9 mouse cellular contexts compared by ENCODE assay signal in the genomic region with DNA sequence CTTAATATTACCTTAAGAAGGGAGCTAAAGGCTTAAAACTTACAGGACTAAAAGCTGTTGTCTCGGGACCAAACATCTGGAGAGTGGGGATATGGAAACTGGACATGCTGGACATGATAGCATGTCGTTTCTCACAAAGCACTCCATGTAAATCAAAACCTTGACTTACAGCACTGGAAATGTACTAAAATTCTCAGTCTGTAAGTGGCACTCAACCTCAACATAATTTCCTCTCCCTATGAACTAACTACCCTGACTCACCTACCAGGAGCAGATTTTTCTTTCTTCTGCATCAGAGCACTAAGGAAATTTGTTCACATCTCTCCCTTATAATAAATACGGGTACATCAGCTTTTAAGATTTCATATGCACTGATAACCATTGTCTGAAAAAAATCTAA. TPM values are rescaled to one million over a fixed set of nuclear protein-coding genes. Genes with fewer than 3 reads are reported as not detected.
DNase-seq lines count a peak whose midpoint lies in the region; ATAC-seq and TF ChIP-seq lines count a peak whose summit lies in the region.
"Had no signal": no experiment of that assay in that cellular context is flagged by ENCODE, and none has a peak within 500 bp of the region (broad histone marks: within the 10 kb centered on the region; RNA-seq: fewer than 3 reads in every experiment).

No protein-coding gene starts in this region.

- H3K9ac ChIP-seq in heart, embryonic 14.5 days (ENCODE audit: low read length), result peak overlapping the region; percentile 96
- H3K9ac ChIP-seq in ES-Bruce4 (ENCODE audit: low read depth, poor library complexity, severe bottlenecking), result peak overlapping the region; percentile 100
- peak overlapping the region; percentile 75 for H3K9ac ChIP-seq in forebrain, embryonic 16.5 days (replicated peaks; ENCODE audit: low read depth, low read length)
- H3K9ac ChIP-seq in liver, embryonic 15.5 days, result no peak overlapping the region

- H3K9me3 ChIP-seq in heart, embryonic 14.5 days (ENCODE audit: control insufficient read depth, low read length), result no peaks in the 10 kb centered on the region
- H3K9me3 ChIP-seq in ES-Bruce4 (replicated peaks; ENCODE audit: control insufficient read depth, insufficient read depth, low read length, poor library complexity, severe bottlenecking), result no peaks in the 10 kb centered on the region
- H3K9me3 ChIP-seq in forebrain, embryonic 16.5 days (ENCODE audit: control insufficient read depth, low read length), result no peaks in the 10 kb centered on the region
- no peaks in the 10 kb centered on the region for H3K9me3 ChIP-seq in liver, embryonic 15.5 days (replicated peaks)

- WGBS in heart, embryonic 14.5 days, result 18% methylated on average over 3 of the region's 3 CpGs
- WGBS in forebrain, embryonic 16.5 days, result 11% methylated on average over 3 of the region's 3 CpGs
- 38% methylated on average over 3 of the region's 3 CpGs for WGBS in liver, embryonic 15.5 days (ENCODE audit: insufficient replicate concordance)

- H3K27me3 ChIP-seq in heart, embryonic 14.5 days (ENCODE audit: control insufficient read depth, insufficient read depth, low read length), result no peaks in the 10 kb centered on the region
- H3K27me3 ChIP-seq in ES-Bruce4 (ENCODE audit: control insufficient read depth, insufficient read depth, low read length, poor library complexity, severe bottlenecking), result no peaks in the 10 kb centered on the region
- H3K27me3 ChIP-seq in forebrain, embryonic 16.5 days (replicated peaks; ENCODE audit: control insufficient read depth, insufficient read depth, low read length), result no peaks in the 10 kb centered on the region
- peaks cover 48% of the 10 kb centered on the region for H3K27me3 ChIP-seq in liver, embryonic 15.5 days
- H3K27me3 ChIP-seq: CH12.LX had no signal

- H3K36me3 ChIP-seq in heart, embryonic 14.5 days (ENCODE audit: control insufficient read depth, insufficient read depth, low read length), result no peaks in the 10 kb centered on the region
- H3K36me3 ChIP-seq in ES-Bruce4 (ENCODE audit: control insufficient read depth, insufficient read depth, low read length, poor library complexity, severe bottlenecking), result no peaks in the 10 kb centered on the region; the same call in 1 of the 2 replicates
- no peaks in the 10 kb centered on the region for H3K36me3 ChIP-seq in forebrain, embryonic 16.5 days (ENCODE audit: control insufficient read depth, insufficient read depth)
- no peaks in the 10 kb centered on the region for H3K36me3 ChIP-seq in liver, embryonic 15.5 days (replicated peaks)

- TF ChIP-seq CTCF in ES-Bruce4 (IDR thresholded peaks at IDR 0.05; ENCODE audit: low read depth, low read length), result no peak

- H3K4me3 ChIP-seq in heart, embryonic 14.5 days (ENCODE audit: control insufficient read depth in 1 of 2, insufficient read depth in 1 of 2, low read depth in 1 of 2, low read length in 2 of 2), result peak overlapping the region; percentile 21 to 93; a peak in 3 of 4 replicates
- no peak overlapping the region for H3K4me3 ChIP-seq in ES-Bruce4 (ENCODE audit: low read depth, low read length)
- H3K4me3 ChIP-seq in forebrain, embryonic 16.5 days (replicated peaks; ENCODE audit: low read length), result peak overlapping the region; percentile 90
- peak overlapping the region; percentile 60; the same call in 1 of the 2 replicates for H3K4me3 ChIP-seq in liver, embryonic 15.5 days (replicated peaks)

- TF ChIP-seq EP300 in ES-Bruce4 (IDR thresholded peaks at IDR 0.05; ENCODE audit: insufficient read depth, low read depth, low read length), result no peak

- no peak for ATAC-seq in heart, embryonic 14.5 days (ENCODE audit: insufficient number of reproducible peaks, insufficient read depth, low FRiP score, low read depth)
- no peak for ATAC-seq in forebrain, embryonic 16.5 days
- no peak for ATAC-seq in liver, embryonic 15.5 days (ENCODE audit: insufficient read depth)

- DNase-seq in heart, postnatal 14 days, result no peak
- DNase-seq in frontal cortex, postnatal 10 days (ENCODE audit: low spot score in 2 of 2), result no peak
- no peak for DNase-seq in spleen, adult 12 weeks (ENCODE audit: low spot score)
- no peak for DNase-seq in adrenal gland, adult 18-20 months (ENCODE audit: low spot score in 2 of 2)

- H3K4me2 ChIP-seq in heart, embryonic 14.5 days (ENCODE audit: low read length), result peak overlapping the region; percentile 77
- peak overlapping the region; percentile 74 for H3K4me2 ChIP-seq in forebrain, embryonic 16.5 days (ENCODE audit: low read length)
- peak overlapping the region; percentile 65 for H3K4me2 ChIP-seq in liver, embryonic 15.5 days

- TF ChIP-seq POLR2A in ES-Bruce4 (IDR thresholded peaks at IDR 0.05; ENCODE audit: insufficient read depth, low read length), result no peak

- intact Hi-C loops in heart, postnatal 14 days (cut with DNase I), result loop anchor here (5.0 kb wide), 1 partner anchor 87 kb away; no protein-coding TSS in a partner anchor

- peak overlapping the region in 1 of 2 experiments; percentile 98; a peak in 1 of 4 replicates for H3K27ac ChIP-seq in heart, embryonic 14.5 days (replicated peaks in 1 of 2; ENCODE audit: control insufficient read depth in 1 of 2, insufficient read depth in 1 of 2, low read depth in 2 of 2, low read length in 2 of 2)
- no peak overlapping the region for H3K27ac ChIP-seq in ES-Bruce4 (ENCODE audit: insufficient read depth, low read length)
- H3K27ac ChIP-seq in forebrain, embryonic 16.5 days (ENCODE audit: low read length), result no peak overlapping the region
- H3K27ac ChIP-seq in liver, embryonic 15.5 days (replicated peaks), result no peak overlapping the region

- H3K4me1 ChIP-seq in heart, embryonic 14.5 days (ENCODE audit: control insufficient read depth in 2 of 2, insufficient read depth in 2 of 2, low read length in 2 of 2), result peaks cover 0 to 27% of the 10 kb centered on the region in 2 experiments; a peak in 2 of 4 replicates
- no peaks in the 10 kb centered on the region for H3K4me1 ChIP-seq in ES-Bruce4 (ENCODE audit: control insufficient read depth, insufficient read depth, low read length)
- peaks cover 13% of the 10 kb centered on the region for H3K4me1 ChIP-seq in forebrain, embryonic 16.5 days (replicated peaks; ENCODE audit: control insufficient read depth, insufficient read depth, low read length)
- H3K4me1 ChIP-seq in liver, embryonic 15.5 days (replicated peaks), result peaks cover 3% of the 10 kb centered on the region; the same call in 1 of the 2 replicates

RNA-seq across cellular contexts. Expression of a gene that starts 3.1 kb away (rescaled TPM):
- 22.2 and 24.7 TPM in 2 replicates for polyA plus RNA-seq in heart, embryonic 14.5 days (2014; fragmentation: Nextera tagmentation; extraction: Ambion mirVana)
- 10 to 100 TPM; 13.7 TPM for total RNA-seq in heart, postnatal 14 days (2021)
- 45.5 and 45.8 TPM in 2 replicates for polyA plus RNA-seq in ES-Bruce4 (2011; ENCODE audit: insufficient read depth, insufficient read length, low read depth, missing spikeins)
- polyA plus RNA-seq in forebrain, embryonic 16.5 days (2015; fragmentation: Nextera tagmentation; extraction: Ambion mirVana), result 20.9 and 21.7 TPM in 2 replicates
- 5.0 and 5.3 TPM in 2 replicates for polyA plus RNA-seq in liver, embryonic 15.5 days (2015; fragmentation: Nextera tagmentation; extraction: Ambion mirVana)
- 10 to 100 TPM; 12.2 to 31.5 TPM for total RNA-seq in adrenal gland, adult 18-20 months (2021)
- total RNA-seq: CH12.LX had no signal
